Mouse (Mus musculus) inflammation-experienced regulatory T-cells, adult 6 months (primary cell): ENCODE measurements around the gene Unc5c. TPM values are rescaled to one million over a fixed set of nuclear protein-coding genes. Genes with fewer than 3 reads are reported as not detected.
A peak's percentile ranks its signal among the peaks of the same experiment; 100 is the strongest.

Source experiments
- ATAC-seq: one replicate; pipeline ENCODE4 v1.8.0; 2017
- polyA plus RNA-seq, 3 experiments: library from polyadenylated mRNA; unstranded; fragments of 100-300 nt; shearing (Covaris generic); gene quantifications; one replicate each; pipeline ENCODE4 v1.2.1; 2017

The Unc5c gene
- polyA plus RNA-seq, 3 experiments from 2014 or later: not detected

- no peak for ATAC-seq
These were observed 353.7 kb downstream of the Unc5c start for GRCm38 (mm10) chr3:141818615-141819312.

DNA sequence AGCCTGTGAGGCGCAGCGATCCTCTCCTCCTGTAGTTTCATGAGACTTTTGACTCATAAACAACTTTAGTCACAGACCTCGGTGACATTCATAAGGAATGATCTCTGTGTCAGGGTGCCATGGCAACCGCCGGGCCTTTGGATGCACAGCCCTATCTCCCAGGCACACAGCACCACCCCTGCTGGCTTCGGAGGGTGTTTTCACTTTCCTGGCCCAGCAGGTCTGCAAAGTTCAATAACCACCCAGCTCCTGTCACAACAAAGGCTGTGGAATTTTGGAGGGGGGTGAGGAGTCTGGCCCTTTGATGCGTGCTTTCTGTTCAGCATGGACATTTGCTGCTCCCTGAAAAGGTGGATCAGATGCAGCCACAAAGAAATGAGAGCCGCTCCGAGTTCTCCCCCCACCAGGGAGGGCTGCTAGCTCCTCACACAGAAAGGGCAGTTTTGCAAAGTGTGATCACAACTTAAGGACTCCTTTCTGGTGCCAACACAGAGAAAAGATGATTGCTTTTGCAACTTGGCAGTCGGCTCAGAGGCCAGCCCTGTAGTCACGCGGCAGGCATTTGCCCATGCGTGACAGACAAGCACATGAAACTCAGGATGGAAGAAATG is 354.4 kb downstream of the Unc5c start:
- no peak for ATAC-seq

DNA sequence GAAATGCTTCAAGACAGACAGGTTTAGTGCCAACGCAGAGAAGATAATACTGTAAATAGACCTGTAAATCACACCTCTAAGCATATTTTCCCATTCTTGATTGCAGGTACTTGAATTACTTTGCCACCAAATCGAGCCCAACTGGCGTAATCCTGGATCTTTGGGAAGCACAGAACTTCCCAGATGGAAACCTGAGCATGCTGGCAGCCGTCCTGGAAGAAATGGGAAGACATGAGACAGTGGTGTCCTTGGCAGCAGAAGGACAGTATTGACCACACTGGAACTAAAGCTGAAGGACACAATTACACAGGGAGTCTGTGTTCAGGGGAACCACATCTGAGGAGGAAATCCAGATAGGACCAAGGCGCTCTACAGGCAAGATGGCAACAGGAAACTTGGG is 363.3 kb downstream of the Unc5c start:
- ATAC-seq: no peak

DNA sequence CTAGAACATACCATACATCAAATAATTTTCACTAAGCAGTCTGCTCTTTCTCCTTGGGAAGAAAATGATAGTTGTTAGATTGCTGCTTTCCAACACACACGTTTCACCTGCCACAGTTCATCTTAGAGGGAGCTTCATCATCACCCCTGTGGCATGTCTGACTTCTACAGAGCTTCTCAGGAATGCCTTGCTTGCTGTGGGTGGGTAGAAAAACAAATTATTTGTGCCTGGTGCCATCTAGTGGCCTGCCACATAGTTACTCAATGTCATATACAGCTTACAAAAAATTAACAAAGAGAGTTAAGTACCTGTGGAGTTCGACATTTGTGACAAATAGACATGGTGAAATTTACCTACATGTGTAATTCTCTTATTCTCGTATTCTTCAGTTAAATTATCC is 366.1 kb downstream of the Unc5c start:
- ATAC-seq: no peak

DNA sequence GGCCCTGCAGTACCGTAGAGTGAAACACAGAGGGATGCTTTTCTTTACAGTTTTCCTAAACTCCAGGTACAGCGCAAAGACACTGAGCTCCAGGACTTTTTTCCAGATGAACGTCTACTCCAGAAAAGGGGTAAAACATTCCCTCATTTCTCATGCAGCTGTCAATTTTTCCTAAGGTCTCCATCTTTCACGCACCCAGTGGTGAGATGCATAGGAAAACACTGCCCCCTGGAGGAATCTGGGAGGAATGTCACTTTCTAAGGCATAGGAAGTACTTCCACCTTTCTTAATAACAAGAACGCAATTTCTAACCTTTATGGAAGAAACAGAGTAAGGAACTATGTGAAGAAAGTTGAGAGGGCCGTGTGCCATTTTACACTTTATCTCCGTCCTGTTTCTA is 373.8 kb downstream of the Unc5c start:
- no peak for ATAC-seq

DNA sequence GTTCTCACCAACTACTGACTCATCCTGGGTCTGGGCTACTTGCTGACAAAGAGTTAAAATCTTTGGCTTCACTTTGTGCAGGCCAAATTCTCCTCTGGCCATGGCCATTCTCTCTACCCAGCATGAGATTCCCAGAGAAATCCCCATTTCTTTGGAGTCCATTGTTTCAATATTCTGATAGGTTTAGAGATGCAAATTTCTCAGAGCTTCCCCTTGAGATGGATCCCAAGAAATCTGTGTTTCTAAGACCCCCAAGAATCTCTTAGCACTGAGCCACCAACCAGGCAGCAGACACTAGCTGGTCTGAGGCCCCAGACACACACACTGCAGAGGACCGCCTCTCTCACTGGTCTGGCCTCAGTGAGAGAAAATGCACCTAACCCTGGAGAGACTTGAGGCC is 384.2 kb downstream of the Unc5c start:
- ATAC-seq: no peak

DNA sequence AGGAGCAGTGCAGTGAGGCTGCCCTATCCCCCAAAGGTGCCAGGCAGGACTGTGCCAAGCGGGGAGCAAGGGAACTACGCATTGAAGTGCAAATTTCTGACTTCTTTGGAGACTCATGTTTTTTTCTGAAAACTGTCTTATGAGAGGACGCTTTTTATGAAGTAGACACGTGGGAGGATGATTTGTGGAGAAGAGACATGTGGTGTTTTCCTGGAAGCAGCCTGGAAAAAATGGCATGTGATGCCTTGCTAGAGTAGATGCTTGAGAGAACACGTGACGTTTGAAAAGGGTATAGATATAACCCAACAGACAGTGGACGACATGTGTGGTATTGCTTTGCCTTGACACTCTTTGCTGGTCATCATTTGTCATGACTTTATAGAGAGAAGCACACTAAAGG is 385.1 kb downstream of the Unc5c start:
- no peak for ATAC-seq

DNA sequence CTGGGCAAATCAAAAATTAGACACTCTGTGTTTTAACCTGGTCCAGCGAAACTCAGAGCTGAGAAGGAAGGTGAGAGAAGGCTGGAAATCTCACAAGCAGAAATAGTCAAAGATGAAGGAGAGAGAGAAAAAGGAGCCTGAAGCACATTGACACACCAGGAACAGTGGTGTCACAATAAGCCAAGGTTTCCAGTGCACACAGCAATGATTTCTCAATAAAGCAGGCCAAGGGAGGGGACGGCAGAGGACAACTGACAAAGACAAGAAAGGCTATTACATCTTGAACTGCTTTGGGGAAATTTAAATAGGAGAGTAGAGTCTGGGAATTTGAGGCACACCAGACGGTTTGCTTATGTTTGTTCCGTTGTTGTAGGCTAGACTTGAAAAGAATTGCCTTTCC is 389.3 kb downstream of the Unc5c start:
- ATAC-seq: no peak

DNA sequence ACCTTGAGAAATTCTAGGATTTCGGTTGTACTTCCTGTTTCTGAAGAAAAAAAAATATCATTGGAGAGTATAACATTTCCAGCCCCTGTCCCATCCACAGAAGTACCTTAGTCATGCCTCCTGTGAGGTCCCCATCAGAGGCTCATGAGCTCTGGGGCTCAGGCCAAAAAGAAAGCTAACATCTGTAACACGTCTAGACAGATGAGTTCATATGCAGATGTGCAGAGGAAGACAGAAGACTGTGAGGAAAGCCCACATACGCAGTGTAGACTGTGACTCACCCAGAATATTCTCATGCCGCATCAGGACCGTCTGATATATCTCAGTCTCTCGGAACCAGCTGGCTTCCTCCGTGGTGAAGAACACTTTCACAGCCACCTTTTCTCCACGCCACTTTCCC is 392.1 kb downstream of the Unc5c start:
- ATAC-seq: no peak

- ATAC-seq: peak; percentile 46
These were observed 397.9 kb downstream of the Unc5c start for GRCm38 (mm10) chr3:141862816-141863461.

GRCm38 (mm10) chr3:141871805-141872204 is 406.8 kb downstream of the Unc5c start:
- no peak for ATAC-seq

DNA sequence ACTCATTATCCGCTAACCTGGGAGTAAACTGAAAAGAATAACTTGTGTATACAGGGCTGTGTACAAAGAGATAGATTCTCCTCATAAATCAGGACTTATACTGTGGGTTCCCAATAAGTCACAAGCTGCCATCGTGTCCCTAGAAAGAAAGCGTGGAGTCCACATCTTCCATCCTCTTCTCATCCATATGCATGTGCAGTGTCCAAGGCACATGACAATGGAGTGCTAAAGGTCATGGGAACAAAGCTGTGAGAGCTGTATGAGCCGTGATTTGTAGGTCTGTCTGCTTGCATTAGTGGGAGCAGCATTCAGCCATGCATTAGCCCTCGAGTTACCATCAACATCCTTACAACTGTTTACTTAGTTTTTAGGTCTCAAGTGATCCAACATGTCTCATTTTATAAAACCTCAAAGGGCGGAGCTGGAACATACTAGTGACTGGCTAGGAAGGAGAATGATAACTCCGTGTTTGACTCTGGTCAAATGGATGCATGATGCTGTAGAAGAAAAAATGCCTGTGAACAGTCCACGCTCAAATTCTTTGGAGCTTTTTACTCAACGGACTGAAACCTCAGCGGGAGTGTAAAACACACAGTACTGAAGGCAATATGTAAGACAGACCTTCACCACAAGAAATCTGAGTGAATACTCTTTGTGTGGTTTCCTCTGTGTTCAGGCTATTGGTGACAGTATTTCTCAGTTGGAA is 407.5 kb downstream of the Unc5c start:
- ATAC-seq: no peak

DNA sequence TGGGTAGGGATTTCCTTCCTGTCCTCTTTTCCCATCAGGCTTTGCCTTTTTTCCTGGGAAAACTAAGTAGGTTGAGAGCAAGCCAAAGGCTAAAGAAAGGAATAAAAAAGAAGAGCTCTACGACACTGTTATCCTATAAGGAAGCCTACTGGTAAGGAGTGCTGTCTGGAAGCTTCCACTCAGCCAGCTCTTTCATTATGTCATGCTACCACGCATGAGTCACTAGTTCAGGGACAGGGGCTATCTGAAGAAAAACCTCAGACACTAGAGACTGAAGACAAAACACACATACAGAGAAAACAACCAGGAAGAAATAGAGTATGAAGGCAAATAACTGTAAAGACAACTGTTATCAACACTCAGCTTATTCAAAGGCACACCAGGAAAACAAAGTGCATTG is 417.5 kb downstream of the Unc5c start:
- no peak for ATAC-seq

DNA sequence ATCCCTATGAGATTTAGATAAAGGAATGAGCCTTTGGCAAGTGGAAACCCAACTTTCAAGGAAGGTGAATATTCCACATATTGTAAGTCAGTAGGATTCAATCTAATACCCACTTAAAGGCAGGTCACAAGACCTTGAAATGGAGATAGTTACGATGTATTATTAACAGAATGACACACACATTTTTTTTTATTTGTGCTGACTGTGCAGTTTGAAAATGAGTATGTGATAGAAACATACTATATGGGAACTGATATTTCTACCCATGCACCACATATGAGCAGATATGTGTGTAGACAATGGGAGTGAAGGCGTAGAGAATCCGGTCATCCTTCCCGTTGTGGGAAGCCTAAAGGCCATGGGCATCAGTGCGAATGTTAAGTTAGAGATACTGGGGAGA is 419.2 kb downstream of the Unc5c start:
- ATAC-seq: no peak
